Comparison of ENCODE assay signal across 17 mouse cellular contexts in genomic region chr17:94726750-94727149, GRCm38 (mm10).
"Had no signal": no experiment of that assay in that cellular context is flagged by ENCODE, and none has a peak within 500 bp of the region (broad histone marks: within the 10 kb centered on the region; RNA-seq: fewer than 3 reads in every experiment).

No protein-coding gene starts in this region.

- DNase-seq: left cerebral cortex, postnatal 4 days; liver; liver, embryonic 13.5 days; liver, postnatal 0 days; lung, adult 18-20 months; lung, adult 2 months; lung, embryonic 14.5 days; lung, postnatal 10 days; lung, postnatal 14 days; lung, postnatal 36 days; lung, postnatal 4 days; midbrain, embryonic 14.5 days had no signal

- ATAC-seq: liver, embryonic 12.5 days; liver, postnatal 0 days; lung, postnatal 0 days; midbrain, embryonic 13.5 days; midbrain, embryonic 15.5 days; midbrain, embryonic 16.5 days had no signal
